Mouse (Mus musculus) midbrain, embryonic 15.5 days (tissue): Measurements from ENCODE around the gene Mipep. TPM values are rescaled to one million over a fixed set of nuclear protein-coding genes. Genes with fewer than 3 reads are reported as not detected.

Experiments
- ATAC-seq: fragments of 200-750 bp; cut with Nextera tagmentation; replicated peaks from 2 replicates; pipeline ENCODE4 v1.8.0; 2017; ENCODE audit warnings: moderate TSS enrichment
- H3K27ac ChIP-seq: fragments of 300-500 bp; sonication (generic); 2 replicates; pipeline ENCODE4 v1.5.1; 2015; ENCODE audit warnings: mild to moderate bottlenecking, inconsistent platforms
- H3K27me3 ChIP-seq: fragments of 300-500 bp; sonication (generic); replicated peaks from 2 replicates; pipeline ENCODE4 v1.6.1; 2015; ENCODE audit warnings: inconsistent platforms
- H3K36me3 ChIP-seq: fragments of 300-500 bp; sonication (generic); replicated peaks from 2 replicates; pipeline ENCODE4 v1.6.1; 2015; ENCODE audit warnings: inconsistent platforms
- H3K4me1 ChIP-seq: fragments of 300-500 bp; sonication (generic); 2 replicates; pipeline ENCODE4 v1.6.1; 2015; ENCODE audit warnings: inconsistent platforms
- H3K4me2 ChIP-seq: fragments of 300-500 bp; sonication (generic); 2 replicates; pipeline ENCODE4 v1.6.1; 2015; ENCODE audit warnings: inconsistent platforms, mild to moderate bottlenecking, moderate library complexity
- H3K4me3 ChIP-seq: fragments of 300-500 bp; sonication (generic); 2 replicates; pipeline ENCODE4 v1.5.1; 2015; ENCODE audit warnings: mild to moderate bottlenecking, inconsistent platforms
- H3K9ac ChIP-seq: fragments of 300-500 bp; sonication (generic); 2 replicates; pipeline ENCODE4 v1.6.1; 2015; ENCODE audit warnings: mild to moderate bottlenecking, inconsistent platforms
- H3K9me3 ChIP-seq: fragments of 300-500 bp; sonication (generic); 2 replicates; pipeline ENCODE4 v1.6.1; 2016; ENCODE audit warnings: inconsistent platforms
- WGBS: fragments of 180-500 bp; shearing (Covaris S2); methylation state at CpG from one replicate; pipeline ENCODE4 v1.1.7; 2015; ENCODE audit warnings: mixed read lengths; 5-methylcytosine and 5-hydroxymethylcytosine counted together
- polyA plus RNA-seq: library from polyadenylated mRNA; unstranded; fragments of >200 nt; fragmentation: Nextera tagmentation; extraction: Ambion mirVana; gene quantifications from 2 replicates; pipeline ENCODE4 v1.2.1, GENCODE M21; 2015

The Mipep gene
- polyA plus RNA-seq, 1 experiment from 2014 or later, result 20.5 TPM

DNA sequence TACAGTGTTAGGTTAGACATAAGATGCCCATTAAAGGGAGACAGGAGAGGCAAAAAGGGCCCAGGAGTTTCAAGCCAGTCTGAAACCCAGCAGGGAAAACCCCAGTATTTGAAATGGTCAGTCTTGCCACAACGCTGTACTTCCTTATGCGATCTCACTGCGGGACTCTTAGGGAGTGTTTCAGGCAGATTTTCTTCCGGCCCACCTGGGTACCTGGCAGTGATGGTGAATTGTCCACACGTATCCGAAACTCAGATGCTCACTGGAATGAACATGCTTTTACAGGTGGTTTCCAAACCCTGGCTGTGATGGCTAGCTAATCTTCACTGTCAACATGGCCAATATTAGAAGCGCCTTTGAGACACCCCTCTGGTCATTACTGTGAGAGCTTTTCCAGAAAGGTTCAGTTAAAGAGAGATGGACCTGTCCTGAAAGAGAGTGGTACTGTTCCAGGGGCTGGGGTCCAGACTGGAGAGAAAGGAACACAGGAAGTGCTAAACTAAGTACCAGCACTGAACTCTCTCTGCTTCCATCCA is 2.2 kb upstream of the Mipep start:
- Histone ChIP-seq H3K4me2 (no peak overlapping the region), H3K9ac (no peak overlapping the region), H3K36me3 (no peaks in the 10 kb centered on the region), H3K4me3 (no peak overlapping the region), H3K27me3 (no peaks in the 10 kb centered on the region), H3K4me1 (peaks cover 11% of the 10 kb centered on the region), H3K27ac (no peak overlapping the region), H3K9me3 (no peaks in the 10 kb centered on the region)
- 49% methylated on average over 7 of the region's 7 CpGs for WGBS
- no peak for ATAC-seq

DNA sequence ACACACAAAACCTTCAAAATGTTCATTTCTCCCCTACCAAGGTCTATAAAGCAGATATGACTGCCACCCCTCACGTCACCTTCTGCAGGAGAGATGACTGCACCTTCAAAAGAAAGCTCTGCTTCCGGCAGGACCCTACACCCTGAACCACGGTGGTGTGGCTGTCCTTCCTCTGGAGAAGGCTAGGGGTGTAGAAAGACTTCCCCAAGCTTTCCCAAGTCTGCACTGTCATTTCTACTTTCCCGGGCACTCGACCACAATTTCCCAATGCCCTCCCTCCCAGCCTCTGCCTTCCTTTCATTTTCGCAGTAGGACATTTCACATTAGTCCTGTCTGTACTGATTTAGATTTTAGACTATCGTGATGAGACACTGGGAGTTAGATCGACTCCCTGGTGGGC is 1.2 kb upstream of the Mipep start:
- Histone ChIP-seq H3K4me1 (peaks cover 11% of the 10 kb centered on the region), H3K4me3 (no peak overlapping the region), H3K27me3 (no peaks in the 10 kb centered on the region), H3K9me3 (no peaks in the 10 kb centered on the region), H3K27ac (no peak overlapping the region), H3K36me3 (no peaks in the 10 kb centered on the region), H3K4me2 (no peak overlapping the region), H3K9ac (no peak overlapping the region)
- 45% methylated on average over 8 of the region's 8 CpGs for WGBS
- ATAC-seq, result no peak

DNA sequence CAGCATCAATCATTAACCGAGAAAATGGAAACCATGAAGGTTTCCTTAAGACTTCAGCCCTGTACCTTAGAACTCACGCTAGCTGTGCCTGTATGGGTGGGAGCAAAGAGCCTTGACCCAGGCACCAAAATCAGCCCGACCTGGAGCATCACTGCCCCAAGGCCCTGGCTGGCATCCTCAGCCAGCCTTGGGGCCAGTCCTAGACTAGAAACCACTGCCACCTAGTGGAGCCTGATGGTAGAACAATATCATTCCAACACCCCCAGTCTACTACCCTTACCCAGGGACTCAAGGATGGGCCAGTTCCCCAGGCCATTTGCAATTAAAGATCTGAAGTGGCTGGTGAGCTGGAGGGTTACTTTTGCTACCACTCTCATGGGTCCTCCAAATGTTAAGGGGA is 5.7 kb downstream of the Mipep start:
- Histone ChIP-seq H3K9ac (no peak overlapping the region), H3K9me3 (no peaks in the 10 kb centered on the region), H3K4me1 (peaks cover 9% of the 10 kb centered on the region), H3K27me3 (no peaks in the 10 kb centered on the region), H3K4me3 (no peak overlapping the region), H3K36me3 (peaks cover 11% of the 10 kb centered on the region), H3K27ac (no peak overlapping the region), H3K4me2 (no peak overlapping the region)
- no peak for ATAC-seq
- 41% methylated on average over 3 of the region's 3 CpGs for WGBS

DNA sequence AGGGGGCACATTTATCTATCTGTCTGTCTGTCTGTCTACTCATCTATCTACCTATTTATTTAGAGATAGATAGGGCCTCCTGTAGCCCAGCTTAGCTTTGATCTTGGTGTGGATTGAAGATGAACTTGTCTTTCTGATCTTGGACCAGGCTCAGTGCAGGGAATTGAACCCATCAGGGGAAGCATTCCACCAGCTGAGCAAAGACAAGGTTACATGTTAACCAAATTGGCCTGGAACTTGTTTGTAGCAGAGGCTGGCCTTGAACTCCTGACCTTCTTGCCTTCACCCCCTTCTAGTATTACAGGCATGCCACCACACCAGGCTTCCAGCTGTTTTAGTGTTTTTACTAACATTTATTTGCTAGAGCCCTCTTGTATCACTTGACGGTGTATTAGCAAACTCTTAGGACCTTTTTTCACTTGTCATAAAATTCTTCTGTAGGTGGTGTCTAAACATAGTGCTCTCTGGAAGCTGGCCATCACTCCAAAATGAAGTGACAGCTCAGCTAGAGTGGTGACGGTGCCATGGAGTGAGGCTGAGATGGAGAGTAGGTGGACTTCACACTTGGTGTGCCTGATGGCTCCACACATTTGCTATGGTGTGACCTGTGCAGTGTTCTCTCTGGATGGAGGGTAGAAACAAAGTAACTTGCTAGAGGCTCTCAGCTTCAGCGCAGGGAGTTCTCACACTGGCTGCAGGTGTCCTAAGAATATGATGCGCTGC is 12.4 kb downstream of the Mipep start:
- Histone ChIP-seq H3K9ac (no peak overlapping the region), H3K4me3 (no peak overlapping the region), H3K4me1 (no peaks in the 10 kb centered on the region), H3K27me3 (no peaks in the 10 kb centered on the region), H3K27ac (no peak overlapping the region), H3K4me2 (no peak overlapping the region), H3K9me3 (no peaks in the 10 kb centered on the region), H3K36me3 (peaks cover 13% of the 10 kb centered on the region)
- no peak for ATAC-seq
- 91% methylated on average over 4 of the region's 4 CpGs for WGBS

DNA sequence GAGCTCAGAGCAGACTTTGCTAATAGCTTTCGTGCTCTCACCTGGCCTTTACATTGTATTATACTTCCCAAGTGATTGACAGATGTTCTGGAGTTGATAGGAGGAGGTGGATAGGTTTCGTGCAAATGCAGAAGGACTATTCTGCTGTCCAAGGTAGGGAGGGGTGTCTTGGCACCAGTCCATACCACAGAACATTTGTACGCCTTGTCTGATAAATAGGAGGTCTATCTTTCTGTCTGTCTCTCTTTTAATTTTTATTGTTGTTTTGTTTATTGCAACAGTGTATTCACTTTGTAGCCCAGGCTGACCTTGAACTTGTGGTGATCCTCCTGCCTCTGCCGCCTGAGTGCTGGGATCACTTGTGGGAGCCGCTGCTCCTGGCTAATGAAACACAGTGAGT is 13.2 kb downstream of the Mipep start:
- H3K4me3 ChIP-seq, result no peak overlapping the region
- 93% methylated on average over 5 of the region's 5 CpGs for WGBS
- no peak overlapping the region for H3K9ac ChIP-seq
- H3K27me3 ChIP-seq, result no peaks in the 10 kb centered on the region
- H3K4me1 ChIP-seq, result no peaks in the 10 kb centered on the region
- no peak overlapping the region for H3K27ac ChIP-seq
- H3K4me2 ChIP-seq, result no peak overlapping the region
- peaks cover 13% of the 10 kb centered on the region; the same call in 1 of the 2 replicates for H3K36me3 ChIP-seq
- no peaks in the 10 kb centered on the region for H3K9me3 ChIP-seq
- ATAC-seq, result no peak

DNA sequence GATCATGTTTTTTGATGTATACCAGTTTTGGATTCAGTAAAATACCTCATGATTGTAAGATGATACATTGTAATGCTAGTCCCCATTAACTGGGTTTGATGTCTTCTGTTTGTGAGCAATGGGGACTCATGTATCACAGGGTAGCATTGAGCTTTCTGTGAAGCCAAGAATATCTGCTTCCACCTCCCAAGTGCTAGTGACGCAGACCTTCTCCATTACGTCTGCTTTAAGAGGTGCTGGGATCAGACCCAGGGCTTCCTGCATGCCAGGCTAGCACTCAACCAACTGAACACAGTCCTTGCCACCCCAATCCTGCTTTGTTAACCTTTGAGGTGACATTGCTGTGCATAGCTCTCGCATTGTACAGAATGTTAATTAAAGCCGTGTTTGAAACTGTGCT is 14.3 kb downstream of the Mipep start:
- H3K4me1 ChIP-seq, result no peaks in the 10 kb centered on the region
- H3K9ac ChIP-seq, result no peak overlapping the region
- H3K27me3 ChIP-seq, result no peaks in the 10 kb centered on the region
- H3K9me3 ChIP-seq, result no peaks in the 10 kb centered on the region
- H3K36me3 ChIP-seq, result peaks cover 23% of the 10 kb centered on the region
- H3K4me2 ChIP-seq, result no peak overlapping the region
- 90% methylated on average over 4 of the region's 4 CpGs for WGBS
- no peak for ATAC-seq
- H3K27ac ChIP-seq, result no peak overlapping the region
- H3K4me3 ChIP-seq, result no peak overlapping the region

DNA sequence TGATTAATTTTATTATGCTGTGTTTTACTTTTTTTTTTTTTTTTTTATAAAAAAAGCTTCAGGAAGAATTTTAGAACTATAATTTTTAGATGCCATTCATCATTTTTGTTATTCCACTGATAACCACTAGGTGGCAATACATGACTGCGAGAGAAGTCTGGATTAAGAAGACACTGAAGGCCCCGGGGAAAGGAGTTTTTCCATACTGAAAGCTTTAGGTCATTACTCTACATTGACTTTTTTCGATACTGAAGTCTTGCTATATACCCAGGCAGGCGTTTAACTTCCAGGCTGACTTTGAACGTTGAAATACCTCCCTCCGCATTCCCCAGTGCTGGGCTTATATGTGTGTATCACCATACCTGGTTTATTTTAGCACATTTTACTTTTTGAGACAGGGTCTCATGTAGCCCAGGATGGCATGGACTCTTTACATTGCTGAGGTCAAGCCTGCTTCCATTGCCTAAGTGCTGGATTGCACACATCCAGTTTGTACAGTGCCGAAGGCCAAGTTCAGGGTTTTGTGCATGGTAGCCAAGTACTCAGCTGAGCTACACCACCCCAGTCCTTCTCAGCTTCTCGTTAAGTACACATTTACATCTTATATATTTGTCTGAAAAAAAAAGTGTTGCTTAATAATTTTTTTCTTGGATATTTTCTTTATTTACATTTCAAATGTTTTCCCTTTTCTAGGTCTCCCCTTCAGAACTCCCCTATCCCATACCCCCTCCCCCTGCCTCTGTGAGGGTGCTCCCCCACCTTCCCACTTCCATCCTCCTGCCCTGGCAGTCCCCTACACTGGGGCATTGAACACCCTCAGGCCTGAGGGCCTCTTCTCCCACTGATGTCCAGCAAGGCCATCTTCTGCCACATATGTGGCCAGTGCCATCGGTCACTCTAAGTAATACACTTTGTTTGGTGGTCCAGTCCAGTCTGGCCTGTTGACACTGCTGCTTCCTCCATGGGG is 15.7 kb downstream of the Mipep start:
- H3K27ac ChIP-seq, result no peak overlapping the region
- no peaks in the 10 kb centered on the region for H3K9me3 ChIP-seq
- H3K4me2 ChIP-seq, result no peak overlapping the region
- H3K27me3 ChIP-seq, result no peaks in the 10 kb centered on the region
- ATAC-seq, result peak; percentile 54; the same call in 1 of the 2 replicates
- no peak overlapping the region for H3K9ac ChIP-seq
- no peaks in the 10 kb centered on the region for H3K4me1 ChIP-seq
- WGBS, result 51% methylated on average over 9 of the region's 9 CpGs
- no peak overlapping the region for H3K4me3 ChIP-seq
- H3K36me3 ChIP-seq, result peaks cover 23% of the 10 kb centered on the region

DNA sequence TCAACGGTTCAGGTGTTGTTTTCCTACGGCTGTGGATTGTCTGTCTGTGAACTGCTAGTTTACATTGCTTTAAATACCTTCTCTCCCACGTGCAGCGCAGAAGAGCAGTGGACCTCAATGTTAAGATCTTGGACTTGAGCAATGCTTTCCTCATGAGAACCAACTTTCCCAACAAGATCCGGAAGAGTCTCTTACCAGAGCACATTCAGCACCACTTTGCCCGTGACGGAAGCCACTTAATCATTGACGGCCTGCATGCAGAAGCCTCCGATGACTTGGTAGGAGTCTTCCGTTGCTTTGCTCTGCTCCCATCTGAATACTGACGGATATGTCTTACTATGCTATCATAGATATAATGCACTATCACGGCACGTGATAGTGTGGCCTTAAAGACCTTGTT is 17.7 kb downstream of the Mipep start:
- H3K27me3 ChIP-seq, result no peaks in the 10 kb centered on the region
- peaks cover 20% of the 10 kb centered on the region for H3K36me3 ChIP-seq
- no peak overlapping the region for H3K27ac ChIP-seq
- H3K9ac ChIP-seq, result no peak overlapping the region
- no peak overlapping the region for H3K4me3 ChIP-seq
- H3K4me1 ChIP-seq, result no peaks in the 10 kb centered on the region
- no peaks in the 10 kb centered on the region for H3K9me3 ChIP-seq
- no peak overlapping the region for H3K4me2 ChIP-seq
- WGBS, result 95% methylated on average over 13 of the region's 13 CpGs
- no peak for ATAC-seq

DNA sequence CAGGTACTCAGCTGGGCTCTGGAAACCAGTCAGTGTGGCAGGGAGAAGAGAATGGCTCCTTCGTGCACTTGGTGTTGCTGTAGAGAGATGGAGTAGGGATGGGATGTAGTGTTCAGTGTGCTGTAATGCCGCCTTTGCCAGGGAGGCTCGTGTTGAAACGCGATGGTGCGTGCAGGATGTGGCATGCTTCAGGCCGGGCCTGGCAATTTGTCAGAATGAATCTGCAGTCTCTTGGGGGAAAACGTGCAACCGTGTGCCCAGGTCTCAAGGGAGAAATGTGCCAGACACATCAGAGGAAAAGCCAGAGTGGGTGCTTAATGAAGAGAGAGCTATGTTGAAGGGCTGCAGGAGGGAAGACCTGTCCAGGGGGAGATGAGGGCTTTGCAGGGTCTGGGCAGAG is 20.6 kb downstream of the Mipep start:
- H3K4me2 ChIP-seq, result no peak overlapping the region
- ATAC-seq, result no peak
- H3K9ac ChIP-seq, result no peak overlapping the region

DNA sequence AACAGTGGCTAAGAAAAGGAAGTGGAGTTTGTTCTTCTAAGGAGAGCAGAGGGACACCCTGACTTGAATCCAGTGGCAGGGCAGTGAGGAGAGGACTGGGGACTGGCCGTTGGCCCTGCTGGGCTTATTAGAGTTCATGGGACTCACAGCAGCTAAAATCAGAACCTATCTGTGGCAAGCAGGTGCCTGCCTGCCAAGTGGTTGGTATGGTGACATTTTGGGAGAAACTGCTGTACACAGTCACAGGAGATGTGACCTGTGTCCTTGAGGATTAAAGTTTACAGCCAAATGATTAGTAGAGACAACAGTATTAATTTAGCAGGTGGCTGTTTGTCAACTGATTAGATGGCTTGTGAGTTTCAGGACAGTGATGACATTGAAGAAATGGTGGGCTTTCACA is 21.5 kb downstream of the Mipep start:
- H3K4me3 ChIP-seq, result no peak overlapping the region
- H3K9me3 ChIP-seq, result no peaks in the 10 kb centered on the region
- H3K27me3 ChIP-seq, result no peaks in the 10 kb centered on the region
- WGBS, result 90% methylated on average over 1 of the region's 1 CpGs
- H3K4me1 ChIP-seq, result no peaks in the 10 kb centered on the region
- no peak for ATAC-seq
- no peak overlapping the region for H3K27ac ChIP-seq
- no peak overlapping the region for H3K9ac ChIP-seq
- no peak overlapping the region for H3K4me2 ChIP-seq
- peaks cover 15% of the 10 kb centered on the region for H3K36me3 ChIP-seq

More for the DNA sequence above, 20.6 kb downstream of the Mipep start:
- Histone ChIP-seq H3K27me3 (no peaks in the 10 kb centered on the region), H3K36me3 (peaks cover 15% of the 10 kb centered on the region), H3K9me3 (no peaks in the 10 kb centered on the region), H3K27ac (no peak overlapping the region), H3K4me1 (no peaks in the 10 kb centered on the region), H3K4me3 (no peak overlapping the region)
- 96% methylated on average over 9 of the region's 9 CpGs for whole genome bisulfite sequencing

DNA sequence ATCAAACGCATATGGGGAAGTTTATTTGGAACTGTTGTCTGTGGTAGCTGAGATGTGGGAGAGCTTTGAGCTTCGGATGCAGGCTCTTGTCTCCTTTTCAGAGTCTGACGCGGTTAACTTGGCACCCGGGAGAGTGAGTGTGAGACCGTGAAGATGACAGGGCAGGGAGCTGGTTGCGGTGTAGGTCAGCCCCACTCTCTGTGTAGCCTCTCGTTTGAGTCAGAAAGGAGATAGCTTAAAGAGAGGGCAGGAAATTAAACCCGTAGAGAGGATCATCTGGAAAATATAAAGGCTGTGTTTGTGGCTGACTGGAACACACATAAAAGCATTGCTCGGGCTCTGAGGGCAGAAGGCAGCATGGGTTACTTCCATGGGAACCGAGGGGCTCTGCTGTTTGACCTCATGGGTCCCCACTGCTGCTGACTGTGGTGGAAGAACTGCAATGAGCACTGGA is 22.5 kb downstream of the Mipep start:
- Histone ChIP-seq H3K4me1 (no peaks in the 10 kb centered on the region), H3K27ac (no peak overlapping the region), H3K27me3 (no peaks in the 10 kb centered on the region), H3K4me2 (no peak overlapping the region), H3K4me3 (no peak overlapping the region), H3K9me3 (no peaks in the 10 kb centered on the region), H3K9ac (no peak overlapping the region), H3K36me3 (peaks cover 15% of the 10 kb centered on the region)
- no peak for ATAC-seq
- 56% methylated on average over 11 of the region's 11 CpGs for WGBS

DNA sequence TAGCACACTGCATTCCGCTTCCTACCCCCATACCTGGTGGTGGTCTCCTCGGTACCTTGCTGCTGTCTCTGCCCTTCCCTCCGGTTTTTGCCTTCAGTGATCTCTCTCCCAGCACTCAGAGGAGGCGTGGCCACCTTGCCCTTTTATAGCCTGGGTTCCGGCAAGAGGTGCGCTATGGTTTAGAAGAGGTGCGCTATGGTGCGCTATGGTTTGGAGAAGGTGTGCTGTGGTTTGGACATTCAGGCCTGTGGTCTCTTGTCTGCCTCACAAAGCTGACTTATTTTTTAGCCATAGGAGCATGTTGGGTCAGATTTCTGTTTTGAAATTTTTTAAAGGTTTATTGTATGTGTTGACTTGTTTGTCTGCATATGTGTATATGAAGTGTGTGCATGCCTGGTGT is 25.5 kb downstream of the Mipep start:
- H3K4me3 ChIP-seq, result no peak overlapping the region

More for the DNA sequence above, 25.5 kb downstream of the Mipep start:
- Histone ChIP-seq H3K9ac (no peak overlapping the region), H3K9me3 (no peaks in the 10 kb centered on the region), H3K4me2 (no peak overlapping the region), H3K36me3 (no peaks in the 10 kb centered on the region; the same call in 1 of the 2 replicates), H3K27me3 (no peaks in the 10 kb centered on the region), H3K4me1 (no peaks in the 10 kb centered on the region), H3K27ac (no peak overlapping the region)
- WGBS, result 96% methylated on average over 8 of the region's 8 CpGs
- no peak for ATAC-seq
